In the genomic region with DNA sequence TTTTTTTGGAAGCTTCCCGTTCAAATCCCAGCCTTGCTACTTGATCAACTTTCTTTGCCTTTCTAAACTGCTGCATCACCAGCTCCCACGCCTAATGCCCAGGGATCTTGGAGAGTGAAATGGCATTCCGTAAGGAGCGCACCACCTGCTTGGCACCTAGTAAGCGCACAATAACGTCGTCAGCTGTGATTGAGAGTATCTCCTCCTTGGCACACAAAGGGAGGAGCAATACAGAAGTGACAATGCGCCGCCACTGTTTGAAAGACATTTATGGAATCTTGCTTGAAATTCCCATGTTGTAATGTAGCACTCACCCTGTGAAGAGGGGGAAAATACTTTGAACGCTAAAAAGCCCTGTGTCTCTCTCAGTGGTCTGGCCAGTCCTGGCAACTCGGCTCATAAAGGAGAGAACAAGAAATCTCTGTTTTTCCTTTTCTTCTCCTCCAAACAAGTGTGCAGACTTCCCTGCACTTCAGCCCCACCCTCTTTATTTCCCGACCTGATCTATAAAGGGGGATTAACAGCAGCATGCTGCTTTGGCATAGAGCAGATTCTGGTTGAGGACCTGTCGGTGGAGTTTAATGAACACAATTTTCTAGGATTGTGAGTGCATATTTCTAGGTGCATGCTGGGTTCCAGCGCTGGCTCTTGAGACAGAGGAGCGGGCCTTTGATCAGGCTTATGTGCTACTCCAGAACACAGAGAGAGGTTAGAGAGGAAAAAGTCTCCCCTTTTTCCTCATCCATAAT, we compare ENCODE assay signal across 15 mouse cellular contexts.
DNase-seq lines count a peak whose midpoint lies in the region; ATAC-seq lines count a peak whose summit lies in the region.
"Had no signal": no experiment of that assay in that cellular context is flagged by ENCODE, and none has a peak within 500 bp of the region (broad histone marks: within the 10 kb centered on the region; RNA-seq: fewer than 3 reads in every experiment).

No protein-coding gene starts in this region.

- no peak overlapping the region for H3K4me3 ChIP-seq in limb, embryonic 11.5 days (ENCODE audit: low read depth, low read length)
- no peak overlapping the region for H3K4me3 ChIP-seq in limb, embryonic 10.5 days
- H3K4me3 ChIP-seq in forebrain, embryonic 12.5 days (replicated peaks), result 0 out of 2 replicates have a peak overlapping the region, but pooled peaks have one; percentile 4
- H3K4me3 ChIP-seq in midbrain, embryonic 10.5 days, result no peak overlapping the region
- H3K4me3 ChIP-seq: embryonic facial prominence, embryonic 15.5 days had no signal

- DNase-seq in limb, embryonic 11.5 days (ENCODE audit: low spot score), result no peak
- no peak for DNase-seq in limb, embryonic 10.5 days (ENCODE audit: low spot score)
- no peak for DNase-seq in midbrain, embryonic 10.5 days (ENCODE audit: low spot score)
- peak; percentile 63 for DNase-seq in retina, postnatal 1 day
- DNase-seq in urinary bladder, adult 18-20 months (ENCODE audit: low spot score in 2 of 2), result no peak
- no peak for DNase-seq in right cerebral cortex, adult 18-20 months
- DNase-seq in testis, postnatal 10 days (ENCODE audit: low spot score), result no peak
- DNase-seq: adrenal gland, postnatal 36 days; gastrocnemius, postnatal 14 days; kidney, adult 9 months; lung, adult 18-20 months had no signal

- H3K9me3 ChIP-seq in limb, embryonic 11.5 days (ENCODE audit: control insufficient read depth, low read length), result no peaks in the 10 kb centered on the region
- H3K9me3 ChIP-seq in limb, embryonic 10.5 days (replicated peaks), result no peaks in the 10 kb centered on the region
- H3K9me3 ChIP-seq in forebrain, embryonic 12.5 days, result no peaks in the 10 kb centered on the region
- H3K9me3 ChIP-seq in midbrain, embryonic 10.5 days (replicated peaks), result no peaks in the 10 kb centered on the region
- H3K9me3 ChIP-seq: embryonic facial prominence, embryonic 15.5 days had no signal

- 0 out of 2 replicates have a peak, but pooled peaks cover 3% of the 10 kb centered on the region for H3K4me1 ChIP-seq in limb, embryonic 11.5 days (ENCODE audit: control insufficient read depth, insufficient read depth, low read length)
- H3K4me1 ChIP-seq in limb, embryonic 10.5 days, result no peaks in the 10 kb centered on the region
- H3K4me1 ChIP-seq in forebrain, embryonic 12.5 days, result peaks cover 53% of the 10 kb centered on the region
- peaks cover 67% of the 10 kb centered on the region for H3K4me1 ChIP-seq in midbrain, embryonic 10.5 days
- H3K4me1 ChIP-seq: embryonic facial prominence, embryonic 15.5 days had no signal

- no peaks in the 10 kb centered on the region for H3K27me3 ChIP-seq in limb, embryonic 11.5 days (ENCODE audit: control insufficient read depth, insufficient read depth, low read length)
- H3K27me3 ChIP-seq in limb, embryonic 10.5 days (ENCODE audit: low read depth, poor library complexity, severe bottlenecking), result peaks cover 3% of the 10 kb centered on the region; the same call in 1 of the 2 replicates
- H3K27me3 ChIP-seq in forebrain, embryonic 12.5 days, result no peaks in the 10 kb centered on the region
- no peaks in the 10 kb centered on the region for H3K27me3 ChIP-seq in midbrain, embryonic 10.5 days (ENCODE audit: low read depth, poor library complexity, severe bottlenecking)
- H3K27me3 ChIP-seq: embryonic facial prominence, embryonic 15.5 days had no signal

- H3K4me2 ChIP-seq in limb, embryonic 11.5 days (ENCODE audit: low read depth, severe bottlenecking), result no peak overlapping the region
- H3K4me2 ChIP-seq in forebrain, embryonic 12.5 days, result peak overlapping the region; percentile 34
- H3K4me2 ChIP-seq: embryonic facial prominence, embryonic 15.5 days had no signal

- 0 out of 2 replicates have a peak, but pooled peaks have one; percentile 35 for ATAC-seq in limb, embryonic 11.5 days (ENCODE audit: insufficient number of reproducible peaks, low FRiP score, low TSS enrichment, low read depth)
- peak; percentile 34; the same call in 1 of the 2 replicates for ATAC-seq in forebrain, embryonic 12.5 days (ENCODE audit: low FRiP score)
- ATAC-seq: CD4-positive, CD25-positive, alpha-beta regulatory T cell, adult 4 months had no signal

- WGBS in limb, embryonic 11.5 days, result 60% methylated on average over 15 of the region's 15 CpGs
- 65% methylated on average over 15 of the region's 15 CpGs for WGBS in limb, embryonic 10.5 days
- 13% methylated on average over 15 of the region's 15 CpGs for WGBS in forebrain, embryonic 12.5 days
- WGBS in midbrain, embryonic 10.5 days, result 48% methylated on average over 15 of the region's 15 CpGs

- H3K9ac ChIP-seq in limb, embryonic 11.5 days (ENCODE audit: low read length), result no peak overlapping the region
- peak overlapping the region; percentile 36 for H3K9ac ChIP-seq in forebrain, embryonic 12.5 days
- H3K9ac ChIP-seq: embryonic facial prominence, embryonic 15.5 days had no signal

- H3K36me3 ChIP-seq in limb, embryonic 11.5 days (ENCODE audit: control insufficient read depth, insufficient read depth, low read length), result no peaks in the 10 kb centered on the region
- no peaks in the 10 kb centered on the region for H3K36me3 ChIP-seq in limb, embryonic 10.5 days
- no peaks in the 10 kb centered on the region for H3K36me3 ChIP-seq in forebrain, embryonic 12.5 days (replicated peaks)
- H3K36me3 ChIP-seq in midbrain, embryonic 10.5 days, result no peaks in the 10 kb centered on the region
- H3K36me3 ChIP-seq: embryonic facial prominence, embryonic 15.5 days had no signal

- H3K27ac ChIP-seq in limb, embryonic 11.5 days (replicated peaks; ENCODE audit: low read depth, low read length), result no peak overlapping the region
- no peak overlapping the region for H3K27ac ChIP-seq in limb, embryonic 10.5 days
- H3K27ac ChIP-seq in forebrain, embryonic 12.5 days, result peak overlapping the region; percentile 96
- peak overlapping the region; percentile 81 for H3K27ac ChIP-seq in midbrain, embryonic 10.5 days (replicated peaks)
- H3K27ac ChIP-seq: embryonic facial prominence, embryonic 15.5 days; stomach, postnatal 0 days had no signal

Comparison
In these comparisons a context has a peak if more than half of its experiments do, and no peak if none do; other contexts are left out.
1. H3K27ac ChIP-seq: peak in forebrain, embryonic 12.5 days (single experiment) and midbrain, embryonic 10.5 days (single experiment); none in limb, embryonic 11.5 days (single experiment) and limb, embryonic 10.5 days (single experiment).